In the genomic region with DNA sequence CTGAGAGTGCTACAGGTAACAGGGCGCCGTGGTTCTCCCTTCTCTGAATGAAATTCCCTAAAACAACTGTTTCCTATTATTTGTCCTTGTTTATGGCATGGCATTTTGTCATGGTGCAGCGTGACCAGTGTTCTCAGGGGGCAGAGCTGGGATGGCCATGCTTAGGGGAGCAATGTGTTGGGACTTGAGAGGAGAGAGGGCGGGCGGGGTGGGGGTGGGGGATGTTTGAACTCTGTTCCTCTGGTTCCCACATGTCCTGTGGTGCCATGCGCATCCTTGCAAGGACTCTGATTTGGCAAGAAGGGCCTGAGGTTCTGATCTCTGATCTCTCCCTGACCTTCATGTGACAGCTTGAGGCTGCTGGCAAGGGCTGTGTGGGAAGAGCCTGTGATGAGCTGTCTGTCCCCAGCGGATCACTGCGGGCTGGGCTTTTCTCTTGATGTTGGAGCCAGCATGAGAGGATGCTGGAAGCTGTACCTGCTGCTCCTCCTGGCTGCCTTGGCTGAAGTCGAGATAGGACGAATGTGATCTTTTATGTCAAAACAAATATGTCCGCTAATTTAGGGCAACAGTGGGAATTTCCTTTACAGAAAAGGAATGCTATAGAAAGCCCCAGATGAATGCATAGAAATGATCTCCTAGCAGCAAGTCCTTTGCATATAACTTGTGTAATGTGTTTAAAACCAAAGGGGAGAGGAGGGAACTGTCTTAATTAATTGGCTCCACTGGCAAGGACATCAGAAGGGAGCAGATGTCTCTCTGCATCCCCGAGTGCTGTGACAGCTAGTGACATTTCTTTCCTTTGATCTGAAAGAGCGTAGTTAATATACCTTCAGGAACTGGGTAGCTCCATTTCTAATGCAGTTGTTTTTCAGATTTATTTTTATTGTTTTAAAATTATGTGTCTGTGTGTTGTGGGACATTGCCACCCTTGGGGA, we compare ENCODE assay signal across 12 mouse cellular contexts.
A peak's percentile ranks its signal among the peaks of the same experiment; 100 is the strongest.
DNase-seq lines count a peak whose midpoint lies in the region; ATAC-seq and TF ChIP-seq lines count a peak whose summit lies in the region.
"Had no signal": no experiment of that assay in that cellular context is flagged by ENCODE, and none has a peak within 500 bp of the region (broad histone marks: within the 10 kb centered on the region; RNA-seq: fewer than 3 reads in every experiment).

No protein-coding gene starts in this region.

- no peaks in the 10 kb centered on the region for H3K9me3 ChIP-seq in lung, embryonic 15.5 days
- H3K9me3 ChIP-seq: neural tube, embryonic 12.5 days had no signal

- no peak overlapping the region for H3K9ac ChIP-seq in lung, embryonic 15.5 days
- H3K9ac ChIP-seq: neural tube, embryonic 12.5 days had no signal

- no peak overlapping the region for H3K27ac ChIP-seq in gastrocnemius, adult 2 months
- H3K27ac ChIP-seq in lung, embryonic 15.5 days: no peak overlapping the region
- no peak overlapping the region for H3K27ac ChIP-seq in kidney, adult 2 months (ENCODE audit: insufficient read depth, low read depth, low read length)
- no peak overlapping the region for H3K27ac ChIP-seq in thymus, adult 2 months (ENCODE audit: control insufficient read depth, insufficient read depth, low read length)
- H3K27ac ChIP-seq: heart, adult 2 months; macrophage; neural tube, embryonic 12.5 days had no signal

- peaks cover 9% of the 10 kb centered on the region; the same call in 1 of the 2 replicates for H3K4me1 ChIP-seq in lung, embryonic 15.5 days
- H3K4me1 ChIP-seq in kidney, adult 2 months (ENCODE audit: control insufficient read depth, insufficient read depth, low read length): no peaks in the 10 kb centered on the region
- H3K4me1 ChIP-seq in thymus, adult 2 months (replicated peaks; ENCODE audit: control insufficient read depth, insufficient read depth, low read length): no peaks in the 10 kb centered on the region
- H3K4me1 ChIP-seq: neural tube, embryonic 12.5 days had no signal

- no peak overlapping the region for H3K4me3 ChIP-seq in gastrocnemius, adult 2 months
- H3K4me3 ChIP-seq in lung, embryonic 15.5 days: no peak overlapping the region
- no peak overlapping the region for H3K4me3 ChIP-seq in kidney, adult 2 months (ENCODE audit: insufficient read depth, low read depth, low read length)
- no peak overlapping the region for H3K4me3 ChIP-seq in thymus, adult 2 months (ENCODE audit: control insufficient read depth, insufficient read depth, low read length)
- H3K4me3 ChIP-seq: heart, adult 2 months; neural tube, embryonic 12.5 days had no signal

- no peak overlapping the region for H3K4me2 ChIP-seq in lung, embryonic 15.5 days
- H3K4me2 ChIP-seq: neural tube, embryonic 12.5 days had no signal

- peak; percentile 31 for DNase-seq in gastrocnemius, adult 2 months
- no peak for DNase-seq in gastrocnemius, postnatal 25 days
- DNase-seq in cerebellum, postnatal 25 days: peak; percentile 68 to 77
- DNase-seq in retina, embryonic 14.5 days (ENCODE audit: low spot score): peak; percentile 6
- DNase-seq in right cerebral cortex, adult 18-20 months: no peak
- no peak for DNase-seq in kidney, adult 2 months
- no peak for DNase-seq in thymus, adult 2 months
- DNase-seq: heart, adult 2 months; kidney, adult 11 months had no signal

- 52% methylated on average over 13 of the region's 13 CpGs for WGBS in lung, embryonic 15.5 days
- 76% methylated on average over 13 of the region's 13 CpGs for WGBS in kidney, adult 2 months
- WGBS in thymus, adult 2 months: 93% methylated on average over 13 of the region's 13 CpGs

- no peak for TF ChIP-seq POLR2A in kidney, adult 2 months (IDR thresholded peaks at IDR 0.05; ENCODE audit: low read depth, low read length)
- TF ChIP-seq POLR2A in thymus, adult 2 months (IDR thresholded peaks at IDR 0.05; ENCODE audit: control insufficient read depth, extremely low read depth, insufficient read depth, low read length, poor library complexity): no peak

- TF ChIP-seq CTCF in gastrocnemius, adult 2 months (IDR thresholded peaks at IDR 0.05): no peak
- no peak for TF ChIP-seq CTCF in kidney, adult 2 months (conservative IDR thresholded peaks at IDR 0.05; ENCODE audit: insufficient read depth, insufficient read length, low read depth, low read length)
- no peak for TF ChIP-seq CTCF in thymus, adult 2 months (IDR thresholded peaks at IDR 0.05; ENCODE audit: borderline replicate concordance, control insufficient read depth, extremely low read depth, insufficient read depth, low read length, poor library complexity)

- ATAC-seq in lung, embryonic 15.5 days (ENCODE audit: borderline replicate concordance, extremely low read depth, low FRiP score, low TSS enrichment): peak; percentile 75

- intact Hi-C loops in gastrocnemius, adult 2 months (cut with DNase I): no loop called here

- H3K27me3 ChIP-seq in lung, embryonic 15.5 days: no peaks in the 10 kb centered on the region
- H3K27me3 ChIP-seq in kidney, adult 2 months (replicated peaks; ENCODE audit: control insufficient read depth, insufficient read depth, low read length): no peaks in the 10 kb centered on the region
- no peaks in the 10 kb centered on the region for H3K27me3 ChIP-seq in thymus, adult 2 months (ENCODE audit: control insufficient read depth, insufficient read depth, low read length)
- H3K27me3 ChIP-seq: neural tube, embryonic 12.5 days had no signal

- H3K36me3 ChIP-seq in lung, embryonic 15.5 days: no peaks in the 10 kb centered on the region
- no peaks in the 10 kb centered on the region for H3K36me3 ChIP-seq in kidney, adult 2 months (ENCODE audit: control insufficient read depth, insufficient read depth, low read length)
- H3K36me3 ChIP-seq in thymus, adult 2 months (ENCODE audit: control insufficient read depth, insufficient read depth, low read length): no peaks in the 10 kb centered on the region
- H3K36me3 ChIP-seq: neural tube, embryonic 12.5 days had no signal

Comparison
In these comparisons a context has a peak if more than half of its experiments do, and no peak if none do; other contexts are left out.
1. DNase-seq: peak in gastrocnemius, adult 2 months (single experiment), cerebellum, postnatal 25 days (2 of 2) and retina, embryonic 14.5 days (single experiment); none in gastrocnemius, postnatal 25 days (single experiment), right cerebral cortex, adult 18-20 months (single experiment), kidney, adult 2 months (single experiment) and thymus, adult 2 months (single experiment).